Mouse (Mus musculus): ENCODE results near the gene Serping1. TPM values are rescaled to one million over a fixed set of nuclear protein-coding genes. Genes with fewer than 3 reads are reported as not detected.
A peak's percentile ranks its signal among the peaks of the same experiment; 100 is the strongest.
"Not testable (repeated sequence)": the region's sequence is repeated elsewhere in the genome, so short reads cannot be mapped to it uniquely, and the experiment has no call there.

Serping1 gene
- polyA plus RNA-seq, 3 experiments from 2014 or later, result 0.20 TPM; not detected in 2

DNA sequence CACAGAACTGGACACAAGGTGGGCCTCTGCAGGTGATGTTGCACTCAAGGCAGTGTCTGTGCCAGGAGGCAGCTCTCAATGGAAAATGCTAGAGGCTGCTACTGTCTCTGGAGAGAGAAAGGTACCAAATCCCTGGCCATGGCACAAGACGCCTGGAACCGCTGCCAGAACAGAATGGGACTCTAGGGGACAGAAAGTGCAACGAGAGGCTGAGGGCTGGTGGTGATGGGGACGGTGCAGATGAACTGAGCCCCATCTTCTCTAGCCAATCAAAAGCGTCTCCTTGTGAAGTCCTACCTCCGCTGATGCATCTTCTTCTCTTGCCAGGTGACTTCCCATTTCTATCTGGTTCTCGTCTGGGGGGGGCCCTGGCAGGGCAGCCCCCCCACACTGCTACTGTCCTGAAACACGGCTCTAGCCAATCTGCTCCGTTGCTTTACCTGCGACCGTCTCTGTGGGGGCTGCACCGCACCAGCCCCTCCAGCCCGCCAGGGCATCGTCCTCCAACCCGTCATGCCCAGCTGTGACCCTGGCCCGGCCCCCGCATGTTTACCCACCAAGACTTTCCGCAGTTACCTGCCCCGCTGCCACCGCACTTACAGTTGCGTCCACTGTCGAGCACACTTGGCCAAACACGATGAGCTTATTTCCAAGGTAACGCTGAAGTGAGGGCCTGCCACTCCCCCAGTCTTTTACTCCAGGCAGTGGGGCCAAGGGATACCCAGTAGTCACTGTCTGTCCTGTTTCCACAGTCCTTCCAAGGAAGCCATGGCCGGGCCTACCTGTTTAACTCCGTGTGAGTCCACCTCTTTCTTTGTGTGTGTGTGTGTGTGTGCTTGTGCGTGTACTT, 38.7 kb downstream of the Serping1 start:
- ATAC-seq, result no peak

DNA sequence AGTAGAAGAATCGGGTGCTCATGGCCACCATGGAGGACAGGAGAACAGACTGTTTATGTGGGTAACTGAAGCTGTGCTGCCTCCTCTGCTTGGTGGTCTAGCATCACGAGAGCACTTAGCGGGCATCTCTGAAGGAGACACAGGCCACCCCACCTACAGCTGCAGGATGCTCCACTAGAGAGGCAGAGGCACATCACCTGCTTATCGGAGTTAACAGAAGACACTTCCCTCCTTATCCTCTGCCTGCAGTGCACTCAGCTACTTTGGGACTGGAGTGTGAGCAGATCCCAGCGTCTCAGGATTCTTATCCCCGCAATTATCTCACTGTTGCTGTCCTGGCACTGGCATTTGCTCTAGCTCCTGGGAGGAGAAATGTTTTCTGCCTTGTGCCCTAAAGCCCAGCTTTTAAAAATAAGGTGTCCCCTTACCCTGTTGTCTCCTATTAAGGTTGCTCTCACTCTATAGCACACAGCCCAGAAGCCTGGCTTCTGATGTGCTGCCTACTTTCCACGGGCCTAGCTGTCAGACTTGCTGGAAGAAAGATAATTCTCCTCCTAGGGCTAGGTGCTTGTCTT, 39.8 kb downstream of the Serping1 start:
- ATAC-seq, result no peak

DNA sequence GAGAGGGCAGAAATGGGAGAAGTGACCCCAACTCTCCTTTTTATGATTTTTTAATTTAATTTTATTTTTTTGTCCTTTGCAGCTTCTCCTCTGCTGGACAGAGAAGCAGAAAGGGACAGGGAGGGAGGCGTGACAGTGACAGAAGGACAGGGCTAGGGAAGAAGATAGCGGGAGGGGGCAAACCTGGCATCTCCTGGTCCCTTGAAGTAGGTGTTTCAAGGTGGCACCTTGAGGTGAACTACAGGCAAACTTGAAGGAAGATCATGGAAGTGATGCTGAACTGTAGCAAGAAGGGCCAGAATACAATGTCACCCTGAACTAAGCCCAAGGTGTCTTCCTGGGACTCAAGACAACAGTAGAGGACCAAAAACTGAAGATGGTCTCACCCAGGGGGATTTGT, 40.3 kb downstream of the Serping1 start:
- ATAC-seq, result no peak

DNA sequence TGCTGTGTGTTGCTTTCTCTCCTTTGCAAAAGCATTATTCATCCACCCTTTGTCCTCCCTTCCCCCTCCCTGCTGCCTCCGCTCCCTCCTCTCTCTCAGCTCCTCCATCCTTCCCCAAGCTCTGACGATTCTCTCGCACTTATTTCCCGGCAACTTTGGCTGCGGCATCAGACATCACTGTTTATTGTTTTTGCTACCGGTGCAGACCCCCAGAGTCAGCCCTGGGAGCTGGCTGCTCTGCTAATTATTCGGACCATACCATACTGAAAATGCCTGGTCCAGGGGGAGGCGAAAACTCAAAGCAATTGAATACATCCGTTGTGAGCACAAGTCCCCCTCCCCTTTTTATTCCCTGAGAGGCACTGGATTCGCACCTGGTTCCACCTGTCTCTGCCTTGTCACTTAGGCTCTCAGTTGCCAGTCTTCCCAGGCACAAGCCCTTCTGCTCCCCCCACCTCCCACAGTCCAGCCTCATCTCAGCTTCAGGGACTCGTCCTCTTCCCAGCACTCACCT, 40.8 kb downstream of the Serping1 start:
- peak; percentile 23 for ATAC-seq

GRCm38 (mm10) chr2:84733579-84734300, 41.5 kb downstream of the Serping1 start, which contains the start of gene Ypel4:
TSS of gene Ypel4 (plus strand) at chr2:84734058.
- peak; percentile 84 for ATAC-seq

DNA sequence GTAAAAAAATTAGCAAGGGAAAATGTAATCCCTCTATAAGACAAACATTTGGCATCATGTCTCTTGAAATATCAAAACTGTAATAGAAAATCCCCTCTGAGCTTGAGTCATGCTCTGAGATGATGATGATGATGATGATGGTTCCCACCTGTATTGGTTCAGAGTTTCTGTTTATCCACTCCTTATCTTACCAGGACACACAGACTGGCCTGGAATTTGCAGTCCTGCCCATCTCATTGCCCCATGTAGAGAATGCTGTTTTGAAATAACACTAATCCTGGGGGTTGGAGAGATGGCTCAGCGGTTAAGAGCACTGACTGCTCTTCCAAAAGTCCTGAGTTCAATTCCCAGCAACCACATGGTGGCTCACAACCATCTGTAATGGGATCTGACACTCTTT, 42.9 kb downstream of the Serping1 start:
- ATAC-seq, result no peak

- no peak for ATAC-seq
Measured at GRCm38 (mm10) chr2:84731206-84731605, 44.0 kb downstream of the Serping1 start.

- not testable (repeated sequence) for ATAC-seq
Measured at GRCm38 (mm10) chr2:84728191-84728590, 47.1 kb downstream of the Serping1 start.

DNA sequence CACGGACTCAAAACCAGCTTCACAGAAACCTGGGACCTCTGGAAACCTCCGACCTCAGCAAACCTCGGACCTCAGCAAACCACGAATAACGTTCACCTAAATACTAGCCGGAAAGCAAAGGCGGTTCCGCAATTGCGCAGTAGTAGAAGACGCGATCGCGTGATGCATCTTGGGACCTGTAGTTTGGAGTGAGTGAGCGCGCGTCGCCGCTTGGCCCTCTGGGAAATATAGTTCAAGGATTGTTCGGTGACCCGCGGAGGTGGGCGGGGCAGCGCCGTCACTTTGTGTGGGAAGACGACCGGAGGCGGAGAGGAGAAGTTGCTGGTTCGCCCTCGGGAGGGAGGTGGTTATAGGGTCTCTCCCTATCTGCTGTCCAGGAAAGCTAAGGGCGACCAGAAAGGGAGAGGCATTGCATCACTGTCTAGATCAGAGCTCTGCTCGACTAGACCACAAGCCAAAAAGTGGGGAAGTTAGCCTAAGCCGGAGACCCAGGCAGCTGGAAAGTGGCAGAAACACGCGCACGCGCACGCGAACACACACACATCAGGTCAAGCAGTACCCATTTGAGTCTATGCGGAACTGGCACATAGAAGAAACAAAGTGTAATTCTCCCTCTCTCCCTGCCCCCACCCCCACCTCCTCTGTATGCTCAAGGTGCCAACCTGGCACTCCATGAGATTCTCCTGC, 47.9 kb downstream of the Serping1 start, which contains the start of gene Clp1:
TSS of gene Clp1 (minus strand) at position 179 of the 687 bp plus-strand sequence.
- ATAC-seq, result peak; percentile 98

DNA sequence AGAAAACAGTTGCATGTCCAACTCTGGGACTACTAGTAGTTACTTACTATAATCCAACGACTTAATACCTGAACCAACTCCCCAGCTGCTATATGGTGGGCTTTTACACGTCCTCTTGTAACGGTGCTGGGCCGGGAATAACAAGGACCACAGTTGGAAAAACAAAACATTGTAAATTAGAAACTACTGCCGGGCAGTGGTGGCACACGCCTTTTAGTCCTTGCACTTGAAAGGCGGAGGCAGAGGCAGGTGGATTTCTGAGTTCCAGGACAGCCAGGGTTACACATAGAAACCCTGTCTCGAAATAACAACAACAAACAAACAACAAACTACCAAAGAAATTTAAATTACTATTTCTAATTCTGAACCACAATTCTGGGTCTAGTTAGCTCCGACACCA, 48.5 kb downstream of the Serping1 start:
- no peak for ATAC-seq

DNA sequence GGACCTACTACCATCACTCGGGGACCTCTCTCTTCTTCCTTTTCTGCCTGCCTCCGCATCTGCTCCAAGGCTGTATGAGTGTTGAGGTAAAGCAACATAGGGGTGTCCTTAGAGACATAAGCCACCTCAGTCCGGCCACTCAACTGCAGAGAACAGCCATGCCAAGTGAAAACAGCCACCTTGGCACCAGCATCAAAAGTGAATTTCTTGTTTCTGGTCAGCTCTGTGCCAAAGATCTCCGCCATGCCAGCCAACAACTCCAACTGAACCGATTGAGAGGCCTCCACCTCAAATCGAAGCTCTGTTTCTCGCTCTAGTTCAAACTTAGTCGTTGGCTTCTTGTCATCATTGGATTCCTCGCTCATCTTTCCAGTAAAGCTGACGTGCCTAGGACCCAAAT, 49.5 kb downstream of the Serping1 start:
- ATAC-seq, result no peak

- ATAC-seq, result no peak
Measured at GRCm38 (mm10) chr2:84723856-84724255, 51.4 kb downstream of the Serping1 start.

GRCm38 (mm10) chr2:84721182-84721581, 54.1 kb downstream of the Serping1 start:
- ATAC-seq, result no peak

DNA sequence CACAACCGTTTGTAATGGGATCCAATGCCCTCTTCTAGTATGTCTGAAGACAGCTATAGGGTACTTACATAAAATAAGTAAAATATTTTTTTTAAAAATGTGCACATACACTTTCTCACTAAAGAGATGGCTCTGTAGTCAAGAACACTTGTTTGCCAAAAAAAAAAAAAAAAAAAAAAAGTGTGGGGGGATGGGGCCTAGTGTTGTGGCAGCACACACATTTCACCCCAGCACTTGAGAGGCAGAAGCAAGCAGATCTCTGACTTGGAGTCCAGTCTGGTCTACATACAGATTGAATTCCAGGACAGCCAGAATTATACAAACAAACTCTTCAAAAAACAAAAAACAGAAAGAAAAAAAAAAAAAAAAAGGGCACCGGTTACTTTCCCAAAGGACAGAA, 54.5 kb downstream of the Serping1 start:
- no peak for ATAC-seq

DNA sequence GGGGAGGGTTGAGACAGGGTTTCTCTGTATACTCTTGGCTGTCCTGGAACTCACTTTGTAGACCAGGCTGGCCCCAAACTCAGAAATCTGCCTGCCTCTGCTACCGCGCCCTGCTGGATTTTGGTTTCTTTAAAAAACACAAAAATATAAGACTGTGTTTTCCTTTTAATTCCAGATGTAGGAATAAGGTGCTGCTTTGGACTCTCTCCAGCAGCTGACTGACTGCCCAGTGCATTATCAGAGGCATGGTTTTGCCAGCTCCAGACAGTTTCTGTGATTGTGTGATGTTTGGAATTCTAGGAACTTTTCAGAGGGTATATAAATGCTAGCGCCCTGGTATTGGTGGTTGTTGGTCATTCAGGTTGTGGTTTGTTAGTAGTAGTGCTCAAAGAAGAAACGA, 57.9 kb downstream of the Serping1 start:
- ATAC-seq, result no peak

- no peak for ATAC-seq
Measured at GRCm38 (mm10) chr2:84716423-84717355, 58.6 kb downstream of the Serping1 start.

DNA sequence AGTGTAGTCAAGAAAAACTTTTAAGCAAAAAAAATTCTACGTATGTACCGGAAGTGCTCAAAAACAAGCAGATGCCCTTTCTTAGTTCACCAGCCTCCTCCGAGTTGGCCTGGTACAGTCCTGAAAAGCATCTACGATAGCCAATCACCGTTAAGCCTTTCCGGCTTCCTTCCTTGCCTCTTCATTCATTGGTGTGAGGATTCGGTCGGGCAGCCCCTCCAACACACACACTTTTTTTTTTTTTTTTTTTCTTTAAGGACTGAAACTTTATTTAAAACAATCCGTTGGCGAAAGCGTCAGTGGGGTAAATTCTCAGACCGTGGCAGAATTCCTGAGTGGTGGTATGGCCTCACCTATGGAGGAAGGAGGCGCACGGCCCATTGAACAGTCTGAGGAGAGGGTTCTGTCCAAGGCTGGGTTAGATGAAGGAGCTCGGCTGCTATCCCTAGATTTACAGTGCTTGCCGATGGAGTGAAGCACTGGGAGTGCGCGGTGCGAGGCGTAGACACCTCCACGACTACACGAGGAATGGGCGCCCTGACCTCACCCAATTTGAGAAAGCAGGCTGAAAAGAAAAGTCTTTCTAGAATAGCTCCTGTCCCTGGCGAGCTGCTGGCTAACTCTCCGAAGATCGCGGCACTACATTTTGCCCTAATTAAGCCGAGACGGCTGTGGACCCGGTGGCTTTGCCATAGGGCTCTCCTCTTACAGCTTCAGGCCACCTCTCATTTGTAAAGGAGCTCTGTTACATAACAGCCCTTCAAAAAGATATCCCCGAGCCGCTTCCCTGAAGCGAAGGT, 59.5 kb downstream of the Serping1 start:
- peak; percentile 88 for ATAC-seq
